Mouse (Mus musculus): Measurements from ENCODE around the gene B4galt5.

- TF ChIP-seq CTCF (IDR thresholded peaks at IDR 0.05; ENCODE audit: low read depth), result no peak
- TF ChIP-seq EP300 (IDR thresholded peaks at IDR 0.05; ENCODE audit: low read depth), result no peak
These were observed 57.3 kb downstream of the B4galt5 start for GRCm38 (mm10) chr2:167291656-167292055.
